Mouse (Mus musculus) forebrain, postnatal 0 days (tissue): ENCODE measurements around the gene Esrrg. TPM values are rescaled to one million over a fixed set of nuclear protein-coding genes. Genes with fewer than 3 reads are reported as not detected.

ENCODE experiments used
- ATAC-seq: fragments of 200-750 bp; cut with Nextera tagmentation; 2 replicates; pipeline ENCODE4 v1.8.0; 2017; ENCODE audit warnings: mild to moderate bottlenecking, moderate library complexity
- DNase-seq: peaks from one replicate; pipeline ENCODE4 v3.0.0-alpha.2; 2015
- H3K27ac ChIP-seq: fragments of 300-500 bp; sonication (generic); 2 replicates; pipeline ENCODE4 v1.5.1; 2014; ENCODE audit warnings: low read depth, mild to moderate bottlenecking, antibody characterized with exemption, low read length, moderate library complexity, mixed read lengths
- H3K27me3 ChIP-seq: fragments of 300-500 bp; sonication (generic); 2 replicates; pipeline ENCODE4 v1.6.1; 2014; ENCODE audit warnings: mild to moderate bottlenecking, low read length, mixed read lengths; ENCODE audit not compliant: insufficient read depth
- H3K36me3 ChIP-seq: fragments of 300-500 bp; sonication (generic); 2 replicates; pipeline ENCODE4 v1.6.1; 2014; ENCODE audit warnings: mild to moderate bottlenecking, moderate library complexity; ENCODE audit not compliant: insufficient read depth
- H3K4me1 ChIP-seq: fragments of 300-500 bp; sonication (generic); 2 replicates; pipeline ENCODE4 v1.6.1; 2014; ENCODE audit warnings: antibody characterized with exemption; ENCODE audit not compliant: insufficient read depth
- H3K4me2 ChIP-seq: fragments of 300-500 bp; sonication (generic); 2 replicates; pipeline ENCODE4 v1.6.1; 2014; ENCODE audit warnings: low read depth, mild to moderate bottlenecking, moderate library complexity
- H3K4me3 ChIP-seq: fragments of 300-500 bp; sonication (generic); 2 replicates; pipeline ENCODE4 v1.5.1; 2014; ENCODE audit warnings: low read depth, low read length, mixed read lengths
- H3K9ac ChIP-seq: fragments of 300-500 bp; sonication (generic); 2 replicates; pipeline ENCODE4 v1.6.1; 2014; ENCODE audit warnings: mild to moderate bottlenecking
- H3K9me3 ChIP-seq: fragments of 300-500 bp; sonication (generic); 2 replicates; pipeline ENCODE4 v1.6.1; 2016; ENCODE audit warnings: low read length
- CTCF ChIP-seq: sonication (generic); IDR thresholded peaks from 2 replicates; pipeline ENCODE4 v1.5.1; 2016; ENCODE audit warnings: antibody characterized with exemption, control low read depth, low read depth
- WGBS: fragments of 180-500 bp; shearing (Covaris S2); extraction: QIAGEN DNeasy Blood & Tissue Kit; methylation state at CpG from one replicate; pipeline ENCODE4 v1.1.7; 2014; 5-methylcytosine and 5-hydroxymethylcytosine counted together
- polyA plus RNA-seq: library from polyadenylated mRNA; unstranded; fragments of >200 nt; fragmentation: Nextera tagmentation; extraction: Ambion mirVana; gene quantifications from 2 replicates; pipeline ENCODE4 v1.2.1, GENCODE M21; 2015
- total RNA-seq: library from RNA; depleted of rRNA; stranded (reverse); fragments of >200 nt; gene quantifications from 2 replicates; pipeline ENCODE4 v1.2.3, GENCODE M21; 2014

Gene Esrrg
- total and polyA plus RNA-seq, 2 experiments from 2014 or later = 9.2 to 11.9 TPM

GRCm38 (mm10) chr1:187749931-187750330, 141.3 kb downstream of the Esrrg start:
- H3K4me1 ChIP-seq = no peaks in the 10 kb centered on the region
- H3K27me3 ChIP-seq = no peaks in the 10 kb centered on the region
- no peak overlapping the region for H3K9ac ChIP-seq
- H3K36me3 ChIP-seq = no peaks in the 10 kb centered on the region
- H3K27ac ChIP-seq = no peak overlapping the region
- no peak overlapping the region for H3K4me3 ChIP-seq
- ATAC-seq = no peak
- DNase-seq = no peak
- TF ChIP-seq CTCF = no peak
- H3K9me3 ChIP-seq = no peaks in the 10 kb centered on the region
- no peak overlapping the region for H3K4me2 ChIP-seq
- 54% methylated on average over 5 of the region's 5 CpGs for WGBS

GRCm38 (mm10) chr1:187755528-187755927, 146.9 kb downstream of the Esrrg start:
- 83% methylated on average over 13 of the region's 13 CpGs for WGBS
- Histone ChIP-seq H3K9ac (no peak overlapping the region), H3K4me2 (no peak overlapping the region), H3K36me3 (no peaks in the 10 kb centered on the region), H3K4me3 (no peak overlapping the region), H3K4me1 (no peaks in the 10 kb centered on the region), H3K9me3 (no peaks in the 10 kb centered on the region), H3K27ac (no peak overlapping the region), H3K27me3 (no peaks in the 10 kb centered on the region; the same call in 1 of the 2 replicates)
- ATAC-seq (no peak), DNase-seq (no peak)
- no peak for TF ChIP-seq CTCF

- Histone ChIP-seq H3K9ac (no peak overlapping the region), H3K4me3 (no peak overlapping the region), H3K9me3 (no peaks in the 10 kb centered on the region), H3K27ac (no peak overlapping the region), H3K36me3 (no peaks in the 10 kb centered on the region), H3K27me3 (no peaks in the 10 kb centered on the region; the same call in 1 of the 2 replicates), H3K4me1 (no peaks in the 10 kb centered on the region), H3K4me2 (no peak overlapping the region)
- ATAC-seq (no peak), DNase-seq (no peak)
- 74% methylated on average over 1 of the region's 1 CpGs for WGBS
- TF ChIP-seq CTCF = no peak
Observed at GRCm38 (mm10) chr1:187757981-187758380, 149.4 kb downstream of the Esrrg start.

- no peaks in the 10 kb centered on the region for H3K9me3 ChIP-seq
- 52% methylated on average over 3 of the region's 3 CpGs for WGBS
Observed at GRCm38 (mm10) chr1:187758546-187758945, 150.0 kb downstream of the Esrrg start.

GRCm38 (mm10) chr1:187759536-187759935, 150.9 kb downstream of the Esrrg start:
- no peak for DNase-seq
- Histone ChIP-seq H3K9ac (no peak overlapping the region), H3K4me3 (no peak overlapping the region), H3K9me3 (no peaks in the 10 kb centered on the region), H3K36me3 (no peaks in the 10 kb centered on the region), H3K4me1 (no peaks in the 10 kb centered on the region), H3K27ac (no peak overlapping the region), H3K4me2 (no peak overlapping the region), H3K27me3 (no peaks in the 10 kb centered on the region; the same call in 1 of the 2 replicates)
- ATAC-seq = no peak
- TF ChIP-seq CTCF = no peak
- WGBS = 86% methylated on average over 3 of the region's 3 CpGs

More at GRCm38 (mm10) chr1:187758546-187758945, 150.0 kb downstream of the Esrrg start:
- no peak for TF ChIP-seq CTCF
- Histone ChIP-seq H3K27me3 (no peaks in the 10 kb centered on the region; the same call in 1 of the 2 replicates), H3K36me3 (no peaks in the 10 kb centered on the region), H3K27ac (no peak overlapping the region), H3K4me3 (no peak overlapping the region), H3K4me1 (no peaks in the 10 kb centered on the region), H3K4me2 (no peak overlapping the region), H3K9ac (no peak overlapping the region)
- DNase-seq (no peak), ATAC-seq (no peak)

GRCm38 (mm10) chr1:187762641-187763450, 154.3 kb downstream of the Esrrg start:
- H3K27ac ChIP-seq = no peak overlapping the region
- DNase-seq (no peak), ATAC-seq (no peak)
- no peaks in the 10 kb centered on the region for H3K27me3 ChIP-seq
- no peaks in the 10 kb centered on the region for H3K36me3 ChIP-seq
- no peak overlapping the region for H3K4me2 ChIP-seq
- TF ChIP-seq CTCF = no peak
- H3K4me1 ChIP-seq = no peaks in the 10 kb centered on the region
- 68% methylated on average over 5 of the region's 5 CpGs for WGBS
- no peak overlapping the region for H3K9ac ChIP-seq
- no peak overlapping the region for H3K4me3 ChIP-seq
- H3K9me3 ChIP-seq = no peaks in the 10 kb centered on the region

- WGBS = 76% methylated on average over 4 of the region's 4 CpGs
- TF ChIP-seq CTCF = no peak
- Histone ChIP-seq H3K36me3 (no peaks in the 10 kb centered on the region), H3K4me3 (no peak overlapping the region), H3K4me1 (no peaks in the 10 kb centered on the region), H3K27ac (no peak overlapping the region), H3K9ac (no peak overlapping the region), H3K4me2 (no peak overlapping the region), H3K27me3 (no peaks in the 10 kb centered on the region), H3K9me3 (no peaks in the 10 kb centered on the region)
- ATAC-seq (no peak), DNase-seq (no peak)
Observed at GRCm38 (mm10) chr1:187763451-187763755, 154.8 kb downstream of the Esrrg start.
